Mouse (Mus musculus) intestine, embryonic 14.5 days (tissue): ENCODE measurements around the gene Rbfox1. TPM values are rescaled to one million over a fixed set of nuclear protein-coding genes. Genes with fewer than 3 reads are reported as not detected.

Experiments
- ATAC-seq: fragments of 200-750 bp; cut with Nextera tagmentation; replicated peaks from 2 replicates; pipeline ENCODE4 v1.8.0; 2017; ENCODE audit warnings: low read depth, moderate number of reproducible peaks, moderate TSS enrichment, moderate library complexity; ENCODE audit not compliant: low FRiP score, low TSS enrichment
- DNase-seq: peaks from one replicate; pipeline ENCODE4 v3.0.0-alpha.2; 2018; ENCODE audit warnings: low spot score
- H3K27ac ChIP-seq: fragments of 300-500 bp; sonication (generic); 2 replicates; pipeline ENCODE4 v1.5.1; 2014; ENCODE audit warnings: low read depth, mild to moderate bottlenecking, control low read depth
- H3K27me3 ChIP-seq: fragments of 300-500 bp; sonication (generic); replicated peaks from 2 replicates; pipeline ENCODE4 v1.6.1; 2014; ENCODE audit warnings: low read length, control low read depth; ENCODE audit not compliant: control insufficient read depth, insufficient read depth
- H3K36me3 ChIP-seq: fragments of 300-500 bp; sonication (generic); 2 replicates; pipeline ENCODE4 v1.6.1; 2014; ENCODE audit warnings: low read length, control low read depth; ENCODE audit not compliant: control insufficient read depth, insufficient read depth
- H3K4me1 ChIP-seq: fragments of 300-500 bp; sonication (generic); replicated peaks from 2 replicates; pipeline ENCODE4 v1.6.1; 2014; ENCODE audit warnings: low read length, control low read depth, mixed read lengths; ENCODE audit not compliant: control insufficient read depth, insufficient read depth
- H3K4me2 ChIP-seq: fragments of 300-500 bp; sonication (generic); 2 replicates; pipeline ENCODE4 v1.6.1; 2014; ENCODE audit warnings: low read length
- H3K4me3 ChIP-seq: fragments of 300-500 bp; sonication (generic); 2 replicates; pipeline ENCODE4 v1.5.1; 2014; ENCODE audit warnings: low read depth, low read length, control low read depth, mixed read lengths
- H3K9ac ChIP-seq: fragments of 300-500 bp; sonication (generic); 2 replicates; pipeline ENCODE4 v1.6.1; 2014; ENCODE audit warnings: mild to moderate bottlenecking, low read length
- H3K9me3 ChIP-seq: fragments of 300-500 bp; sonication (generic); 2 replicates; pipeline ENCODE4 v1.6.1; 2016; ENCODE audit warnings: low read length, control low read depth; ENCODE audit not compliant: control insufficient read depth
- WGBS: fragments of 180-500 bp; shearing (Covaris S2); extraction: QIAGEN DNeasy Blood & Tissue Kit; methylation state at CpG from one replicate; pipeline ENCODE4 v1.1.7; 2014; 5-methylcytosine and 5-hydroxymethylcytosine counted together
- polyA plus RNA-seq: library from polyadenylated mRNA; unstranded; fragments of >200 nt; fragmentation: Nextera tagmentation; extraction: Ambion mirVana; gene quantifications from 2 replicates; pipeline ENCODE4 v1.2.1, GENCODE M21; 2014

Gene Rbfox1
- polyA plus RNA-seq, 1 experiment from 2014 or later = 3.3 TPM

- no peak for ATAC-seq
- Histone ChIP-seq H3K4me1 (no peaks in the 10 kb centered on the region), H3K27me3 (no peaks in the 10 kb centered on the region), H3K9ac (no peak overlapping the region), H3K4me2 (no peak overlapping the region), H3K36me3 (no peaks in the 10 kb centered on the region), H3K4me3 (no peak overlapping the region), H3K27ac (no peak overlapping the region), H3K9me3 (no peaks in the 10 kb centered on the region)
- WGBS = 35% methylated on average over 15 of the region's 15 CpGs
- DNase-seq = peak; percentile 69
These were observed 954.3 kb downstream of the Rbfox1 start for GRCm38 (mm10) chr16:6839299-6839995.

- no peak overlapping the region for H3K9ac ChIP-seq
- no peaks in the 10 kb centered on the region for H3K4me1 ChIP-seq
- H3K4me3 ChIP-seq = no peak overlapping the region
- no peaks in the 10 kb centered on the region for H3K9me3 ChIP-seq
- WGBS = 75% methylated on average over 3 of the region's 3 CpGs
- no peak overlapping the region for H3K27ac ChIP-seq
- ATAC-seq (no peak), DNase-seq (no peak)
- H3K4me2 ChIP-seq = no peak overlapping the region
- no peaks in the 10 kb centered on the region for H3K36me3 ChIP-seq
- no peaks in the 10 kb centered on the region for H3K27me3 ChIP-seq
These were observed 954.9 kb downstream of the Rbfox1 start for GRCm38 (mm10) chr16:6840007-6840406.

- Histone ChIP-seq H3K36me3 (no peaks in the 10 kb centered on the region), H3K4me3 (no peak overlapping the region), H3K9me3 (no peaks in the 10 kb centered on the region), H3K4me2 (no peak overlapping the region), H3K9ac (no peak overlapping the region), H3K27ac (no peak overlapping the region), H3K27me3 (no peaks in the 10 kb centered on the region), H3K4me1 (no peaks in the 10 kb centered on the region)
- WGBS = 73% methylated on average over 7 of the region's 7 CpGs
- no peak for DNase-seq
- no peak for ATAC-seq
These were observed 955.3 kb downstream of the Rbfox1 start for GRCm38 (mm10) chr16:6840461-6840860.

GRCm38 (mm10) chr16:6842066-6842785, 957.1 kb downstream of the Rbfox1 start:
- H3K36me3 ChIP-seq = no peaks in the 10 kb centered on the region
- no peaks in the 10 kb centered on the region for H3K4me1 ChIP-seq
- H3K27me3 ChIP-seq = no peaks in the 10 kb centered on the region
- no peak for ATAC-seq
- no peak overlapping the region for H3K9ac ChIP-seq
- H3K9me3 ChIP-seq = no peaks in the 10 kb centered on the region
- no peak overlapping the region for H3K4me3 ChIP-seq
- no peak overlapping the region for H3K4me2 ChIP-seq
- no peak overlapping the region for H3K27ac ChIP-seq
- 47% methylated on average over 8 of the region's 8 CpGs for WGBS
- DNase-seq = no peak

GRCm38 (mm10) chr16:6844659-6845058, 959.5 kb downstream of the Rbfox1 start:
- 50% methylated on average over 4 of the region's 4 CpGs for WGBS
- Histone ChIP-seq H3K4me2 (no peak overlapping the region), H3K9me3 (no peaks in the 10 kb centered on the region), H3K27ac (no peak overlapping the region), H3K27me3 (no peaks in the 10 kb centered on the region), H3K9ac (no peak overlapping the region), H3K36me3 (no peaks in the 10 kb centered on the region), H3K4me1 (no peaks in the 10 kb centered on the region), H3K4me3 (no peak overlapping the region)
- DNase-seq (no peak), ATAC-seq (no peak)

- 77% methylated on average over 9 of the region's 9 CpGs for WGBS
These were observed 966.2 kb downstream of the Rbfox1 start for GRCm38 (mm10) chr16:6851393-6851792.

GRCm38 (mm10) chr16:6853796-6854195, 968.6 kb downstream of the Rbfox1 start:
- Histone ChIP-seq H3K4me1 (no peaks in the 10 kb centered on the region), H3K27ac (no peak overlapping the region), H3K9me3 (no peaks in the 10 kb centered on the region), H3K4me3 (no peak overlapping the region), H3K9ac (no peak overlapping the region), H3K27me3 (no peaks in the 10 kb centered on the region), H3K36me3 (no peaks in the 10 kb centered on the region), H3K4me2 (no peak overlapping the region)
- ATAC-seq = no peak
- WGBS = 89% methylated on average over 2 of the region's 2 CpGs
- DNase-seq = no peak

More at GRCm38 (mm10) chr16:6851393-6851792, 966.2 kb downstream of the Rbfox1 start:
- no peak overlapping the region for H3K27ac ChIP-seq
- no peaks in the 10 kb centered on the region for H3K27me3 ChIP-seq
- H3K9ac ChIP-seq = no peak overlapping the region
- ATAC-seq (no peak), DNase-seq (no peak)
- no peak overlapping the region for H3K4me2 ChIP-seq
- H3K36me3 ChIP-seq = no peaks in the 10 kb centered on the region
- no peak overlapping the region for H3K4me3 ChIP-seq
- no peaks in the 10 kb centered on the region for H3K4me1 ChIP-seq
- H3K9me3 ChIP-seq = no peaks in the 10 kb centered on the region

- H3K4me3 ChIP-seq = no peak overlapping the region
- no peaks in the 10 kb centered on the region for H3K9me3 ChIP-seq
- no peaks in the 10 kb centered on the region for H3K27me3 ChIP-seq
- DNase-seq (no peak), ATAC-seq (no peak)
- no peak overlapping the region for H3K9ac ChIP-seq
- no peaks in the 10 kb centered on the region for H3K36me3 ChIP-seq
- WGBS = 95% methylated on average over 2 of the region's 2 CpGs
- H3K4me1 ChIP-seq = no peaks in the 10 kb centered on the region
- H3K4me2 ChIP-seq = no peak overlapping the region
- no peak overlapping the region for H3K27ac ChIP-seq
These were observed 976.5 kb downstream of the Rbfox1 start for GRCm38 (mm10) chr16:6861656-6862055.
